Mouse (Mus musculus) midbrain, embryonic 11.5 days (tissue): Measurements from ENCODE around the gene Tcf7. TPM values are rescaled to one million over a fixed set of nuclear protein-coding genes. Genes with fewer than 3 reads are reported as not detected.

Source experiments
- ATAC-seq: fragments of 200-750 bp; cut with Nextera tagmentation; 2 replicates; pipeline ENCODE4 v1.8.0; 2017; ENCODE audit warnings: moderate TSS enrichment, moderate library complexity; ENCODE audit not compliant: low FRiP score
- DNase-seq: peaks from one replicate; pipeline ENCODE4 v3.0.0; 2015; ENCODE audit warnings: low spot score; ENCODE audit errors: missing footprints
- H3K27ac ChIP-seq: fragments of 300-500 bp; sonication (generic); 2 replicates; pipeline ENCODE4 v1.5.1; 2014; ENCODE audit warnings: low read depth, low read length
- H3K27me3 ChIP-seq: fragments of 300-500 bp; sonication (generic); 2 replicates; pipeline ENCODE4 v1.6.1; 2014; ENCODE audit warnings: mild to moderate bottlenecking, low read length, moderate library complexity, mixed read lengths; ENCODE audit not compliant: control insufficient read depth, insufficient read depth
- H3K36me3 ChIP-seq: fragments of 300-500 bp; sonication (generic); 2 replicates; pipeline ENCODE4 v1.6.1; 2014; ENCODE audit warnings: mild to moderate bottlenecking, low read length, moderate library complexity, mixed read lengths; ENCODE audit not compliant: control insufficient read depth, insufficient read depth
- H3K4me1 ChIP-seq: fragments of 300-500 bp; sonication (generic); 2 replicates; pipeline ENCODE4 v1.6.1; 2014; ENCODE audit warnings: low read length; ENCODE audit not compliant: control insufficient read depth, insufficient read depth
- H3K4me2 ChIP-seq: fragments of 300-500 bp; sonication (generic); 2 replicates; pipeline ENCODE4 v1.6.1; 2014; ENCODE audit warnings: mild to moderate bottlenecking, moderate library complexity
- H3K4me3 ChIP-seq: fragments of 300-500 bp; sonication (generic); 2 replicates; pipeline ENCODE4 v1.5.1; 2014; ENCODE audit warnings: low read depth, low read length
- H3K9ac ChIP-seq: fragments of 300-500 bp; sonication (generic); 2 replicates; pipeline ENCODE4 v1.6.1; 2014; ENCODE audit warnings: low read length
- H3K9me3 ChIP-seq: fragments of 300-500 bp; sonication (generic); 2 replicates; pipeline ENCODE4 v1.6.1; 2016; ENCODE audit warnings: low read length; ENCODE audit not compliant: control insufficient read depth
- WGBS: fragments of 180-500 bp; shearing (Covaris S2); extraction: QIAGEN DNeasy Blood & Tissue Kit; methylation state at CpG from one replicate; pipeline ENCODE4 v1.1.7; 2014; 5-methylcytosine and 5-hydroxymethylcytosine counted together
- polyA plus RNA-seq: library from polyadenylated mRNA; unstranded; fragments of >200 nt; fragmentation: Nextera tagmentation; extraction: Ambion mirVana; gene quantifications from 2 replicates; pipeline ENCODE4 v1.2.1, GENCODE M21; 2014

Gene Tcf7
- 8.0 and 10.7 TPM in 2 replicates for polyA plus RNA-seq

DNA sequence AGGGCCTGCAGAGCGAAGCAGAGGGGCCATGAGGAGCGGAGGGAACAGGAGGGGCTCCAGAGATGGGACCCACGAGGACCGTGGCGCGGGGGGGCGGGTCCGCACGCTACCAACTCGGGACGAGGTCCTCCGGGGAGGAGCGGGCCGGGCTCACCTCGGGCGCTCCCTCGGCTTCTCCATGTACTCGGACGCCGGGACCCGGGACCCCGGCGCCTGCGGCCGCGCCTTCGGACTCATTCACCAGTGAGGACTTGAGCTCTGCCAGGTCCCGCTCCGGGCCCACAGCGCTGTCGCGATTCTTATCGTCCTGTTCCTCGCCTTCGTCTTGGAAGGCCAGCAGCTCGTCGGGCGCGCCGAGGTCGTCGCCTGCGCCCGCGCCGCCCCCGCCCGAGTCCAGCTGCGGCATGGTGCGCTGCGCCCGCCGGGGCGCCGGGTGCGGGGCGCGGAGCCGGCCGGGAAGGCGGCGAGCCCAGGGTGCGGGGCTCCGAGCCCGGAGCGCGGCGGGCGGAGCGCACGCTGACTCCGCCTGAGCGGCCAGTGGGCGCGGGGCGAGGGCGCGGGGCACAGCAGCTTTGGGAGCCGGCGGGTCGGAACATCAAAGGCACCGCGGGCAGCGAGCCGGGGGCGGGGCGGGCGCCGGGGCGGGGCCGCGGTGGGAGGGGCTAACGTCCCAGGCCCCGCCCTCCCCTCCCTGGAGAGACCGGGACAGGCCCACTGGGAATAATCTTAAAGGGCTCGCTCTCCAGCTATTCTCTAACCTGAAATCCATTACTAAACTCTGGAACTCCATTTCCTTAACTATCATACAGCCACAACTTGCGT, at the start of gene Tcf7:
TSS of gene Tcf7 (minus strand) at position 241 of the 822 bp plus-strand sequence.
- under 1% methylated on average over 91 of the region's 97 CpGs for WGBS

DNA sequence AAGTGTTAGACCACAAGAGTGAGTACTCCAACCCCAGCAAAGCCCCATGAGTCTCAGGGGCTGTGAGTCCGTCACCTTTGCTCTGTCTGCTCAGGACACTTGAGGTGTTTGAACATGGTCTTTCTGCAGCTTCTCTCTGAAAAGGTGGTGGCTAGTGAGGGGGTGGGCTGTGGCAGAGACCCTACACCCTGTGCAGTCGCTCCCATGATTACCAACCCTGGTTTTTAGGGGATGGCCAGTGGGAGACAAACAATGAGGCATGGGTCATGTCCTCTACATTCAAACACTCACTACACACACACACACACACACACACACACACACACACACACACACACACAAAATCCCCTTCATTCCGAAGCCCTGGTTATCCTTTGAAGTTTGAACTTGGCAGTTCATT, 44.5 kb upstream of the Tcf7 start:
- no peak for DNase-seq
- Histone ChIP-seq H3K36me3 (no peaks in the 10 kb centered on the region), H3K4me2 (no peak overlapping the region), H3K27me3 (no peaks in the 10 kb centered on the region), H3K9ac (no peak overlapping the region), H3K4me1 (no peaks in the 10 kb centered on the region), H3K27ac (no peak overlapping the region), H3K4me3 (no peak overlapping the region), H3K9me3 (no peaks in the 10 kb centered on the region)
- 69% methylated on average over 3 of the region's 3 CpGs for WGBS
- no peak for ATAC-seq

More for the DNA sequence above, at the start of gene Tcf7:
- H3K9ac ChIP-seq: peak within 1 kb of the TSS; percentile 68
- H3K27ac ChIP-seq: no peak within 1 kb of the TSS
- ATAC-seq: peak; percentile 85
- peak; percentile 98 for DNase-seq
- peaks cover 25% of the 10 kb centered on the region for H3K4me1 ChIP-seq
- H3K4me3 ChIP-seq: peak within 1 kb of the TSS; percentile 57
- H3K9me3 ChIP-seq: no peaks in the 10 kb centered on the region
- no peaks in the 10 kb centered on the region for H3K36me3 ChIP-seq
- peak within 1 kb of the TSS; percentile 96 for H3K4me2 ChIP-seq
- H3K27me3 ChIP-seq: peaks cover 27% of the 10 kb centered on the region

- no peaks in the 10 kb centered on the region for H3K4me1 ChIP-seq
- H3K27me3 ChIP-seq: no peaks in the 10 kb centered on the region
- ATAC-seq: no peak
- H3K9ac ChIP-seq: no peak overlapping the region
- no peaks in the 10 kb centered on the region for H3K9me3 ChIP-seq
- no peak overlapping the region for H3K27ac ChIP-seq
- H3K4me2 ChIP-seq: no peak overlapping the region
- no peaks in the 10 kb centered on the region for H3K36me3 ChIP-seq
- DNase-seq: no peak
- 53% methylated on average over 23 of the region's 23 CpGs for WGBS
- no peak overlapping the region for H3K4me3 ChIP-seq
Observed at GRCm38 (mm10) chr11:52324442-52325367, 41.9 kb upstream of the Tcf7 start.

- no peaks in the 10 kb centered on the region for H3K4me1 ChIP-seq
- no peak overlapping the region for H3K9ac ChIP-seq
- H3K4me3 ChIP-seq: no peak overlapping the region
- no peaks in the 10 kb centered on the region for H3K9me3 ChIP-seq
- H3K27ac ChIP-seq: no peak overlapping the region
- ATAC-seq (no peak), DNase-seq (no peak)
- no peak overlapping the region for H3K4me2 ChIP-seq
- no peaks in the 10 kb centered on the region for H3K36me3 ChIP-seq
- WGBS: 64% methylated on average over 3 of the region's 3 CpGs
- no peaks in the 10 kb centered on the region for H3K27me3 ChIP-seq
Observed at GRCm38 (mm10) chr11:52321540-52321939, 38.7 kb upstream of the Tcf7 start.

DNA sequence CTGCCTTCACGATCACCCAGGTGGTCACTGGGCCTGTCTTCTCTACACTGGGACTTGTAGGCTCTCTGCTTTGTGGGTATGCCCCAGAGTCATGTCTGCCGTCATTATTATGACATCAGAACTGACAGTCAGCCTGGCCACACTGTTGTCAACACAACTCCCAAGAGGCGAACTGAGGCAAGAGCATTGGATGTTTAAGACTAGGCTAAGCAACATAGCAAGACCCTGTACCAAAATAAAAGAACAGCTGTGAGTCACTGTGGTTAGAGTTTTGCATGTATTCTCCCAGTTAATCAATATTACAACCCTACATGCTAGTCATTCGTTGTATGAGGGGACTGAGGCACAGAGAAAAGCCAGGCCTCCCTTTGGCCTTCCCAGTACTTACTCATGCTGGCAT, 37.7 kb upstream of the Tcf7 start:
- H3K4me2 ChIP-seq: no peak overlapping the region
- no peak overlapping the region for H3K9ac ChIP-seq
- ATAC-seq: no peak
- no peak overlapping the region for H3K4me3 ChIP-seq
- DNase-seq: no peak
- H3K9me3 ChIP-seq: no peaks in the 10 kb centered on the region
- no peak overlapping the region for H3K27ac ChIP-seq
- H3K4me1 ChIP-seq: no peaks in the 10 kb centered on the region
- no peaks in the 10 kb centered on the region for H3K36me3 ChIP-seq
- 79% methylated on average over 4 of the region's 4 CpGs for WGBS
- H3K27me3 ChIP-seq: no peaks in the 10 kb centered on the region

DNA sequence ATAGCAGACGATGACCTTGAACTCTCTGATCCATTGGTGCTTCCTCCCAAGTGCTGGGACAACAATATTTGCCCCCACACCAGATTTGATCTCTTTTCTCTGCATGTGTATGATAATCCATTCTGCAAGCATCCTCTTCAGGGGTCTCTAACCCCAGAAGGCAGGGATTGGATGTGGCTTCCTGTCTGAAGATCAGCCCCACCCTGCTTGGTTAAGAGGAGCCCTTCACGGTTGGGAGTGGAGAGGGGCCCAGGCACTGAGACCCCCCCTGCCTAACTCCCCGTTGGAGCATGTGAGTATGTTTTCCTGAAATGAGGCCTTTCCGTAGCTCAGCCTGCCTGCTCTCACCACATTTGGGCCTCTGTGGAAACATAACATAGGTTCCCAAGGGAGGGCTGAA, 36.9 kb upstream of the Tcf7 start:
- no peak for ATAC-seq
- Histone ChIP-seq H3K27me3 (no peaks in the 10 kb centered on the region; the same call in 1 of the 2 replicates), H3K9ac (no peak overlapping the region), H3K4me3 (no peak overlapping the region), H3K36me3 (no peaks in the 10 kb centered on the region), H3K4me1 (no peaks in the 10 kb centered on the region), H3K9me3 (no peaks in the 10 kb centered on the region), H3K4me2 (no peak overlapping the region), H3K27ac (no peak overlapping the region)
- no peak for DNase-seq
- WGBS: 74% methylated on average over 4 of the region's 4 CpGs

- Histone ChIP-seq H3K9ac (no peak overlapping the region), H3K9me3 (no peaks in the 10 kb centered on the region), H3K4me2 (no peak overlapping the region), H3K4me1 (no peaks in the 10 kb centered on the region), H3K36me3 (no peaks in the 10 kb centered on the region), H3K4me3 (no peak overlapping the region), H3K27me3 (peaks cover 8% of the 10 kb centered on the region; the same call in 1 of the 2 replicates), H3K27ac (no peak overlapping the region)
- DNase-seq: no peak
- 80% methylated on average over 13 of the region's 13 CpGs for WGBS
- no peak for ATAC-seq
Observed at GRCm38 (mm10) chr11:52318445-52318844, 35.6 kb upstream of the Tcf7 start.

DNA sequence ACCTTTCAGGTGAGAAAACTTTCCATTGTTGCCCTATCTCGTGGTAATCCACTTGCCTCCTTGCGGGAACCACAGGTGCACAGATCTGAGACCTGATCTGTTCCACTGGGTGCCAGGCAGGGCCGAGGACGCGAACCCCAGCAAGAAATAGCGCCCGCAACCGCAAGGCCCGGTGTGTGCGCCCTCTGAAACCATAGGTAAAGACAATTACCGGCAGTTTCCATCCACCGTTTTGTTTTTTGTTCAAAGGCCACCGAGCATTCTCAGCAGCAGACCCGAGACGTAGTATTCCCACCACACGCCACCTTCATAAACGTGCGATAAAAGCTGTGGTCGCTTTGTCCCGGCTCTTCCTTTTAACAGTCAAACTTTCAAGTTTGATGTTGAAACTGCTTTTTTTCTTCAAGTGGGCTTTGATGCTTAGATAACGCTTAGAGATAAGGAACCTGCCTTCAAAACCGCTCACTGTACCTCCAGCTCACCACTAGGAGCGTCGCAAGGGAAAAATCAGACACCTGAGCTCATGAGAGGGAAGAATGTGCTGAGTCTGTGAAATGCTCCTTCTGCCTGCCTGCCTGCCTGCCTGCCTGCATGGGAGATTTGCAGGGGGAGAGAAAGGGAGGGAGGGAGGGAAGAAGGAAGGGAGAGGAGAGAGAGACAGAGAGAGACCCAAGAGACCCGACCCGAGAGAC, 31.4 kb upstream of the Tcf7 start:
- H3K4me1 ChIP-seq: no peaks in the 10 kb centered on the region
- H3K9ac ChIP-seq: no peak overlapping the region
- ATAC-seq: no peak
- no peak for DNase-seq
- H3K4me3 ChIP-seq: no peak overlapping the region
- no peaks in the 10 kb centered on the region for H3K36me3 ChIP-seq
- H3K27ac ChIP-seq: no peak overlapping the region
- WGBS: 19% methylated on average over 26 of the region's 26 CpGs
- H3K27me3 ChIP-seq: peaks cover 8% of the 10 kb centered on the region; the same call in 1 of the 2 replicates
- no peak overlapping the region for H3K4me2 ChIP-seq
- no peaks in the 10 kb centered on the region for H3K9me3 ChIP-seq
